Mouse (Mus musculus) adipocyte (in vitro differentiated cells): ENCODE measurements at regions not wholly inside any gene's neighbourhood (a gene's known extent, or its start where the extent isn't known, plus 50 kb on each side); places are given as distances from the start of the nearest gene placed in this dataset.
A peak's percentile ranks its signal among the peaks of the same experiment; 100 is the strongest.

Experiments used
- DNase-seq: peaks from one replicate; pipeline ENCODE4 v3.0.0-alpha.2; 2016; ENCODE audit warnings: low spot score

- no peak for DNase-seq
Measured at GRCm38 (mm10) chr3:132484814-132485213, 144.8 kb upstream of the Gimd1 start.

GRCm38 (mm10) chr3:132485553-132485952 lies 144.1 kb upstream of the Gimd1 start:
- no peak for DNase-seq

DNA sequence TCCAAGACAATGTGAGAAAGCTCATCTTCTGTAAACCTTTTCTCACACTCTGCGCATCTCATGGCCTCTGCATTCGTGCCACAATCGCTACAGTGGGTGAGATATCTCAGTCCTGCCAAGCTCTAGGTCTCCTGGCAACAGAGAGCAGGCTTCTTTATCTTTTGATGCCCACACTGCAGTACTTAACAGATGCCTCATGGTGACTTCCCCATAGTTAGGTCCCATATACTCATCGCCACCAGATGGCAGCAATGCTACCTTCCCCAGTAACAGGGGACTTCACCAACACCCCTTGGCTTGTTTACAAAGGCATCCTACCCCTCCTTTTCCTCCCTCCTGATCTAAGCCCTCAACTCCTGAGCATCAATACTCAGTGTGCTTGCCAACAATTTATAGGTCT lies 123.5 kb upstream of the Gimd1 start:
- DNase-seq, result peak; percentile 68

DNA sequence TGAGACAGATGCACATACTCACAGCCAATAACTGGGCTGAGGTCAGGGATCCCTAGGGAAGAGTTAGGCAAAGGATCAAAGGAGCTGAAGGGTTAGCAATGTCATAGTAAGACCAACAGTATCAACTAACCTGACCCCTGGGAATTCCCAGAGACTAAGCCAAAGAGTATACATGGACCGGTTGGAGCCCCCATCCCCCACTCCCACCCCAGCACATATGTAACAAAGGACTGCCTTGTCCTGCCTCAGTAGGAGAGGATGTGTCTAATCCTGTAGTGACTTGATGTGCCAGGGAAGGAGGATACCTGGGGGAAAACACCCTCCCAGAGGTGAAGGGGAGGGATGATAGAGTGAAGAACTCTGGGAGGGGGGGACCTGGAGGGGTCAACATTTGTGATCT lies 119.4 kb upstream of the Gimd1 start:
- no peak for DNase-seq

GRCm38 (mm10) chr3:132512526-132513102 lies 117.0 kb upstream of the Gimd1 start:
- no peak for DNase-seq

GRCm38 (mm10) chr3:132533323-132533904 lies 96.2 kb upstream of the Gimd1 start:
- DNase-seq, result no peak

GRCm38 (mm10) chr3:132539780-132540658 lies 89.6 kb upstream of the Gimd1 start:
- peak; percentile 5 for DNase-seq

DNA sequence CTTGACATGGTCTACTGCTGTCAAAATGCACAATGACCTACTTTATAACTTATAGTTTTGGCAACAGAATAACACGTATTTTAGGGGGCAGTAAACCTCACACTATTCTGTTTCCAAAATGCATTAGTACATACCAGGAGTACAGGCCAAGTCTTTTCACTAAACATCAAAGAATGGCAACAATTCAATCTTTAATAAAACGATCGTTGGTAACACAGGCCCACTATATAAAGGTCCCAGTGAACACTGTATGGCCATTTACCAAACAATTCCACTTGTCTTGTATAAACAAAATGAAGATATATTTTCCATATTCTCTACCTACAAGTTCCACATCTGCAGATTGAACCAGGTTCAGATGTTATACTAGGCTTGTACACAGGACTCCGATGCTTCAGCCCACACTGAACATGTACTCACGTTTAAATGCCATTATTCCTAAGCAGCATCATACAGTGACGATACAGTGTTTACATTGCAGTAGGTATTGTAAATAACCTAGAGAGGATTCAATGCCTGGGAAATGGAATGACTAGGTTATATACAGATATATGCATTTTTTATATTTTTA lies 78.3 kb upstream of the Gimd1 start:
- no peak for DNase-seq

- DNase-seq, result peak; percentile 6
Measured at GRCm38 (mm10) chr3:132565755-132566154, 63.9 kb upstream of the Gimd1 start.

- no peak for DNase-seq
Measured at GRCm38 (mm10) chr3:132566301-132566700, 63.3 kb upstream of the Gimd1 start.
